Mouse (Mus musculus): ENCODE data around the gene Sumo1.

DNA sequence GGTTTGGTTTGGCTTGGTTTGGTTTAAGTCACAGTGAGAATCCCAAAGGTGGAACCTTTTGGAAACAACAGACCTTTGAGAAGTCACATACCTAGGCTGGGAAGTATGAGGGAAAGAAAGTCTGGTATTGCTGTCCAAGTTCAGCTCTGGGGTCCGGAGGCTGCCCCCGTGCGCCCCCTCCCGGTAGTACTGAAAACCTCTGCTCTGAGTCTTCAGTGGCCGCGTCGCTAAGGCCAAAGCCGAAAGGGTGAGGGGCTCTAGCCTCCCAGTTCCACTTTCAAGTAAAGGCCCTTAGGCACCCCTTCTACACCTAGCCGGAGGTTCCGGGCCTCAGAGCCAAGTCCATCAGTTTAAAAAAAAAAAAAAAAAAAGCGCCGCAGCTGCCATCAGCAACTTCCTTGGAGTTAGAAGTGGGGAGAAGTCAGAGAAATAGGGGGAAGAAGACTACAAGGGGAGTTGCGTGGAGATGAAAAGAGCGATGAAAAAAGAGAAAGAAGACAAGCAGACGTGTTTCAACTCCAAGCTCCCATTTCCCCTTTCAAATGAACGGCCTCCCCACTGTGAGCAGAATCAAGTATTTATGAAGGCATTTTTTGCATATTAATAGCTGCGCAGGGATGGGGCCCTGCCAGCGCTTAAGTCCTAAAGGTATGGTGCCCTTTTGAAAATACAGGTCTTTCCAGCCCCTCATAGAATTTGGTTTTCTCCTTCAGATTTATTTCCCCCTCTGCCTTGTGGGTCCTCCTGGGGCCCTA lies 85.8 kb downstream of the Sumo1 start:
- TF ChIP-seq CTCF (IDR thresholded peaks at IDR 0.05; ENCODE audit: extremely low read depth, insufficient read length, insufficient replicate concordance, low read depth, low read length) (peak; percentile 90), POLR2A (IDR thresholded peaks at IDR 0.05; ENCODE audit: low read depth, low read length) (no peak)

Measured in small intestine, adult 2 months (tissue).